Mouse (Mus musculus) G1E (cell line): Measurements from ENCODE around the gene Pnliprp2.

Source experiments
- CTCF ChIP-seq: IDR thresholded peaks from 2 replicates; pipeline ENCODE4 v1.5.1; 2012; ENCODE audit warnings: low read depth, low read length, inconsistent platforms, mixed read lengths
- GATA1 ChIP-seq: IDR thresholded peaks from 2 replicates; pipeline ENCODE4 v1.6.1; 2012; ENCODE audit warnings: borderline replicate concordance, low read length, inconsistent platforms, mixed read lengths
- GATA2 ChIP-seq: IDR thresholded peaks from 2 replicates; pipeline ENCODE4 v1.6.1; 2012; ENCODE audit warnings: low read depth, low read length, inconsistent platforms, borderline replicate concordance
- TAL1 ChIP-seq: conservative IDR thresholded peaks from 2 replicates; pipeline ENCODE4 v1.6.1; 2012; ENCODE audit warnings: low read depth, low read length, inconsistent platforms, mixed read lengths

- TF ChIP-seq CTCF (no peak), TAL1 (no peak), GATA1 (no peak), GATA2 (no peak)
Observed at GRCm38 (mm10) chr19:58783938-58784337, 24.4 kb downstream of the Pnliprp2 start.
